Mouse (Mus musculus) heart, embryonic 15.5 days (tissue): ENCODE data around the gene Dynlrb2. TPM values are rescaled to one million over a fixed set of nuclear protein-coding genes. Genes with fewer than 3 reads are reported as not detected.

Source experiments
- ATAC-seq: fragments of 200-750 bp; cut with Nextera tagmentation; replicated peaks from 2 replicates; pipeline ENCODE4 v1.8.0; 2017; ENCODE audit warnings: low read depth, moderate TSS enrichment; ENCODE audit not compliant: insufficient number of reproducible peaks, insufficient read depth, low FRiP score
- H3K27ac ChIP-seq: fragments of 300-500 bp; sonication (generic); 2 replicates; pipeline ENCODE4 v1.5.1; 2015; ENCODE audit warnings: mild to moderate bottlenecking, inconsistent platforms
- H3K27me3 ChIP-seq: fragments of 300-500 bp; sonication (generic); 2 replicates; pipeline ENCODE4 v1.6.1; 2015; ENCODE audit warnings: inconsistent platforms
- H3K36me3 ChIP-seq: fragments of 300-500 bp; sonication (generic); 2 replicates; pipeline ENCODE4 v1.6.1; 2015; ENCODE audit warnings: mild to moderate bottlenecking, inconsistent platforms
- H3K4me1 ChIP-seq: fragments of 300-500 bp; sonication (generic); replicated peaks from 2 replicates; pipeline ENCODE4 v1.6.1; 2015; ENCODE audit warnings: inconsistent platforms
- H3K4me2 ChIP-seq: fragments of 300-500 bp; sonication (generic); 2 replicates; pipeline ENCODE4 v1.6.1; 2015; ENCODE audit warnings: inconsistent platforms, mild to moderate bottlenecking, moderate library complexity
- H3K4me3 ChIP-seq: fragments of 300-500 bp; sonication (generic); 2 replicates; pipeline ENCODE4 v1.5.1; 2015; ENCODE audit warnings: mild to moderate bottlenecking, inconsistent platforms
- H3K9ac ChIP-seq: fragments of 300-500 bp; sonication (generic); 2 replicates; pipeline ENCODE4 v1.6.1; 2015; ENCODE audit warnings: mild to moderate bottlenecking, inconsistent platforms
- H3K9me3 ChIP-seq: fragments of 300-500 bp; sonication (generic); replicated peaks from 2 replicates; pipeline ENCODE4 v1.6.1; 2016; ENCODE audit warnings: inconsistent platforms
- WGBS: fragments of 180-500 bp; shearing (Covaris S2); methylation state at CpG from one replicate; pipeline ENCODE4 v1.1.7; 2015; ENCODE audit warnings: mixed read lengths; 5-methylcytosine and 5-hydroxymethylcytosine counted together
- polyA plus RNA-seq: library from polyadenylated mRNA; unstranded; fragments of >200 nt; fragmentation: Nextera tagmentation; extraction: Ambion mirVana; gene quantifications from 2 replicates; pipeline ENCODE4 v1.2.1, GENCODE M21; 2015

The Dynlrb2 gene
- 1.1 and 3.6 TPM in 2 replicates for polyA plus RNA-seq

- Histone ChIP-seq H3K4me2 (peak within 1 kb of the TSS; percentile 85), H3K27ac (no peak within 1 kb of the TSS), H3K9me3 (no peaks in the 10 kb centered on the region), H3K4me1 (peaks cover 9% of the 10 kb centered on the region; the same call in 1 of the 2 replicates), H3K9ac (peak within 1 kb of the TSS; percentile 37), H3K4me3 (peak within 1 kb of the TSS; percentile 48), H3K36me3 (no peaks in the 10 kb centered on the region), H3K27me3 (no peaks in the 10 kb centered on the region)
- 7% methylated on average over 19 of the region's 19 CpGs for WGBS
- ATAC-seq = peak; percentile 74
Observed at GRCm38 (mm10) chr8:116504477-116505120, at the start of gene Dynlrb2. Dynlrb2 (plus strand) TSS chr8:116504974.

GRCm38 (mm10) chr8:116458569-116458968, 46.2 kb upstream of the Dynlrb2 start:
- Histone ChIP-seq H3K4me3 (no peak overlapping the region), H3K27me3 (no peaks in the 10 kb centered on the region), H3K36me3 (no peaks in the 10 kb centered on the region), H3K27ac (no peak overlapping the region), H3K9me3 (no peaks in the 10 kb centered on the region), H3K4me2 (no peak overlapping the region), H3K4me1 (no peaks in the 10 kb centered on the region), H3K9ac (no peak overlapping the region)
- no peak for ATAC-seq
- 66% methylated on average over 11 of the region's 11 CpGs for WGBS

GRCm38 (mm10) chr8:116461472-116461871, 43.3 kb upstream of the Dynlrb2 start:
- ATAC-seq = no peak
- H3K9ac ChIP-seq = no peak overlapping the region
- no peaks in the 10 kb centered on the region for H3K27me3 ChIP-seq
- H3K9me3 ChIP-seq = no peaks in the 10 kb centered on the region
- no peak overlapping the region for H3K4me3 ChIP-seq
- WGBS = 68% methylated on average over 4 of the region's 4 CpGs
- no peaks in the 10 kb centered on the region for H3K4me1 ChIP-seq
- no peak overlapping the region for H3K27ac ChIP-seq
- no peak overlapping the region for H3K4me2 ChIP-seq
- H3K36me3 ChIP-seq = no peaks in the 10 kb centered on the region

- H3K27ac ChIP-seq = no peak overlapping the region
- H3K27me3 ChIP-seq = no peaks in the 10 kb centered on the region
- no peak overlapping the region for H3K4me3 ChIP-seq
- no peaks in the 10 kb centered on the region for H3K36me3 ChIP-seq
- H3K4me2 ChIP-seq = no peak overlapping the region
- H3K9ac ChIP-seq = no peak overlapping the region
- 70% methylated on average over 7 of the region's 7 CpGs for WGBS
- H3K9me3 ChIP-seq = no peaks in the 10 kb centered on the region
- no peaks in the 10 kb centered on the region for H3K4me1 ChIP-seq
- no peak for ATAC-seq
Observed at GRCm38 (mm10) chr8:116466586-116466985, 38.2 kb upstream of the Dynlrb2 start.

GRCm38 (mm10) chr8:116467027-116467426, 37.7 kb upstream of the Dynlrb2 start:
- WGBS = 66% methylated on average over 1 of the region's 1 CpGs
- H3K4me3 ChIP-seq = no peak overlapping the region
- H3K36me3 ChIP-seq = no peaks in the 10 kb centered on the region
- H3K27ac ChIP-seq = no peak overlapping the region
- H3K27me3 ChIP-seq = no peaks in the 10 kb centered on the region
- H3K4me2 ChIP-seq = no peak overlapping the region
- H3K9ac ChIP-seq = no peak overlapping the region
- ATAC-seq = no peak
- H3K4me1 ChIP-seq = no peaks in the 10 kb centered on the region
- no peaks in the 10 kb centered on the region for H3K9me3 ChIP-seq

- H3K4me1 ChIP-seq = no peaks in the 10 kb centered on the region
- 68% methylated on average over 9 of the region's 9 CpGs for whole genome bisulfite sequencing
- H3K4me3 ChIP-seq = no peak overlapping the region
- H3K9me3 ChIP-seq = no peaks in the 10 kb centered on the region
- H3K4me2 ChIP-seq = no peak overlapping the region
- no peak overlapping the region for H3K9ac ChIP-seq
- H3K27ac ChIP-seq = no peak overlapping the region
- no peak for ATAC-seq
- no peaks in the 10 kb centered on the region for H3K27me3 ChIP-seq
- no peaks in the 10 kb centered on the region for H3K36me3 ChIP-seq
Observed at GRCm38 (mm10) chr8:116477941-116478340, 26.8 kb upstream of the Dynlrb2 start.

GRCm38 (mm10) chr8:116478681-116479080, 26.1 kb upstream of the Dynlrb2 start:
- H3K9ac ChIP-seq = no peak overlapping the region
- H3K27ac ChIP-seq = no peak overlapping the region
- H3K27me3 ChIP-seq = no peaks in the 10 kb centered on the region
- H3K4me3 ChIP-seq = no peak overlapping the region
- no peak for ATAC-seq
- H3K4me2 ChIP-seq = no peak overlapping the region
- H3K36me3 ChIP-seq = no peaks in the 10 kb centered on the region
- no peaks in the 10 kb centered on the region for H3K4me1 ChIP-seq
- H3K9me3 ChIP-seq = no peaks in the 10 kb centered on the region

GRCm38 (mm10) chr8:116480894-116481293, 23.9 kb upstream of the Dynlrb2 start:
- Histone ChIP-seq H3K4me2 (no peak overlapping the region), H3K4me1 (no peaks in the 10 kb centered on the region)
- 16% methylated on average over 7 of the region's 7 CpGs for WGBS

GRCm38 (mm10) chr8:116482738-116483137, 22.0 kb upstream of the Dynlrb2 start:
- H3K9me3 ChIP-seq = no peaks in the 10 kb centered on the region
- H3K36me3 ChIP-seq = no peaks in the 10 kb centered on the region
- H3K4me2 ChIP-seq = no peak overlapping the region
- no peaks in the 10 kb centered on the region for H3K4me1 ChIP-seq
- H3K27me3 ChIP-seq = no peaks in the 10 kb centered on the region
- H3K4me3 ChIP-seq = no peak overlapping the region
- no peak overlapping the region for H3K9ac ChIP-seq
- no peak overlapping the region for H3K27ac ChIP-seq
- whole genome bisulfite sequencing = 53% methylated on average over 3 of the region's 3 CpGs
- ATAC-seq = no peak

More at GRCm38 (mm10) chr8:116480894-116481293, 23.9 kb upstream of the Dynlrb2 start:
- Histone ChIP-seq H3K27me3 (no peaks in the 10 kb centered on the region), H3K36me3 (no peaks in the 10 kb centered on the region), H3K9ac (no peak overlapping the region), H3K4me3 (no peak overlapping the region), H3K9me3 (no peaks in the 10 kb centered on the region), H3K27ac (no peak overlapping the region)
- no peak for ATAC-seq

GRCm38 (mm10) chr8:116484087-116484486, 20.7 kb upstream of the Dynlrb2 start:
- H3K4me3 ChIP-seq = no peak overlapping the region
- no peak for ATAC-seq
- no peak overlapping the region for H3K4me2 ChIP-seq
- H3K9ac ChIP-seq = no peak overlapping the region
- H3K27me3 ChIP-seq = no peaks in the 10 kb centered on the region; the same call in 1 of the 2 replicates
- no peaks in the 10 kb centered on the region for H3K36me3 ChIP-seq
- 34% methylated on average over 2 of the region's 2 CpGs for WGBS
- H3K9me3 ChIP-seq = no peaks in the 10 kb centered on the region
- no peak overlapping the region for H3K27ac ChIP-seq
- no peaks in the 10 kb centered on the region for H3K4me1 ChIP-seq

- no peak overlapping the region for H3K27ac ChIP-seq
Observed at GRCm38 (mm10) chr8:116488546-116488945, 16.2 kb upstream of the Dynlrb2 start.

More at GRCm38 (mm10) chr8:116488546-116488945, 16.2 kb upstream of the Dynlrb2 start:
- H3K4me2 ChIP-seq = no peak overlapping the region
- H3K36me3 ChIP-seq = no peaks in the 10 kb centered on the region
- no peak overlapping the region for H3K9ac ChIP-seq
- WGBS = 77% methylated on average over 2 of the region's 2 CpGs
- H3K4me1 ChIP-seq = no peaks in the 10 kb centered on the region
- no peak overlapping the region for H3K4me3 ChIP-seq
- no peaks in the 10 kb centered on the region for H3K9me3 ChIP-seq
- ATAC-seq = no peak
- H3K27me3 ChIP-seq = no peaks in the 10 kb centered on the region; the same call in 1 of the 2 replicates
